Mouse (Mus musculus) stomach, postnatal 0 days (tissue): Measurements from ENCODE around the gene Slc17a1.

ENCODE experiments used
- CTCF ChIP-seq: IDR thresholded peaks from 2 replicates; pipeline ENCODE4 v1.5.1; 2016; ENCODE audit warnings: antibody characterized with exemption, low read depth, mild to moderate bottlenecking, moderate library complexity
- EP300 ChIP-seq: optimal IDR thresholded peaks from 2 replicates; pipeline ENCODE3; 2016; ENCODE audit warnings: antibody characterized with exemption

DNA sequence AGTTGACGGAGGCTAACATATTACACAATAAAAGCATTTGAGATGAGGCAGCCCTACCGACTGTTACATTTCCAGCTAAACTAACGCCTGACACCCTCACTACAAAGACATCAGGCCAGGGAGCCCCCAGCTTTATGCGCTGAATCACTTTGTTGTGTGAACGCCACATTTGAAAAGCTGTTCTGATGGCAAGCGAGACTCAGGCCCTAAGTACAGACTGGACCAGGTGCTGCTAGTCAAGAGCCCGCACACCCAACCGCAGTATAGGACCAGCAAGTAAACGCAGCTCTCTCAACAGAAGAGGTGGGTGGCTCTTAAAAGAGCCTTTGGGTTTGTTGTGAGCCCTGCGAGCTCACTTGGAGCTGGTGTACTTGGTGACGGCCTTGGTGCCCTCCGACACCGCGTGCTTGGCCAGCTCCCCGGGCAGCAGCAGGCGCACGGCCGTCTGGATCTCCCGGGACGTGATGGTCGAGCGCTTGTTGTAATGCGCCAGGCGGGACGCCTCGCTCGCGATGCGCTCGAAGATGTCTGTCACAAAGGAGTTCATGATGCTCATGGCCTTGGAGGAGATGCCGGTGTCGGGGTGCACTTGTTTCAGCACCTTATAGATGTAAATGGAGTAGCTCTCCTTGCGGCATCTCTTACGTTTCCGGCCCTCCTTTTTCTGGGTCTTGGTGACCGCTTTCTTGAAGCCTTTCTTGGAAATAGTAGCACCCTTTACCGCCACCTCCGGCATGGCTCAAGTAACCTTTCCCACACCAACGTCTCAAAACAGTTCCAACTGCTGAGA is 66.1 kb downstream of the Slc17a1 start, which contains the start of gene Hist1h2ba:
- no peak for TF ChIP-seq CTCF
- TF ChIP-seq EP300: no peak
